Mouse (Mus musculus) CH12.LX (cell line): ENCODE data around the gene Hsdl1. TPM values are rescaled to one million over a fixed set of nuclear protein-coding genes. Genes with fewer than 3 reads are reported as not detected.

ENCODE experiments used
- DNase-seq: peaks from one replicate; pipeline ENCODE4 v3.0.0-alpha.2; 2013; ENCODE audit errors: extremely low read depth
- H3K27ac ChIP-seq: 2 replicates; pipeline ENCODE4 v1.5.1; 2012; ENCODE audit warnings: low read depth, mild to moderate bottlenecking, control low read depth, moderate library complexity; ENCODE audit not compliant: insufficient read depth
- H3K27me3 ChIP-seq: replicated peaks from 2 replicates; pipeline ENCODE3; 2012; ENCODE audit warnings: inconsistent platforms
- H3K36me3 ChIP-seq, 2 experiments: replicated peaks in 1 of 2; 2 replicates each; pipeline versions ENCODE3 to v1.6.1; 2012; ENCODE audit warnings: inconsistent platforms in 1 of 2, low read length in 1 of 2, mild to moderate bottlenecking in 1 of 2, mixed read lengths in 1 of 2, moderate library complexity in 1 of 2; ENCODE audit not compliant: control insufficient read depth in 1 of 2, insufficient read depth in 1 of 2
- H3K4me1 ChIP-seq, 2 experiments: 2 replicates each; pipeline ENCODE4 v1.6.1; 2012; ENCODE audit warnings: inconsistent platforms in 1 of 2, moderate library complexity in 1 of 2; ENCODE audit not compliant: insufficient read depth in 2 of 2, control insufficient read depth in 1 of 2
- H3K4me2 ChIP-seq: 2 replicates; pipeline ENCODE4 v1.6.1; 2012; ENCODE audit warnings: low read depth, mild to moderate bottlenecking, control low read depth; ENCODE audit not compliant: poor library complexity, insufficient read depth, severe bottlenecking
- H3K4me3 ChIP-seq, 3 experiments: fragments of 150-350 bp in 1 of 3; sonication (generic) in 1 of 3; replicated peaks in 1 of 3; 2 replicates each; pipeline versions ENCODE3 to v1.5.1; 2011 to 2012; ENCODE audit warnings: low read depth in 2 of 3, low read length in 2 of 3, mild to moderate bottlenecking in 2 of 3, moderate library complexity in 2 of 3, control low read depth in 1 of 3, improper control_type of control experiment in 1 of 3, inconsistent platforms in 1 of 3, mixed read lengths in 1 of 3; ENCODE audit not compliant: poor library complexity in 1 of 3
- H3K79me2 ChIP-seq: replicated peaks from 2 replicates; pipeline ENCODE4 v1.6.1; 2012; ENCODE audit warnings: mild to moderate bottlenecking, moderate library complexity; ENCODE audit not compliant: control insufficient read depth, poor library complexity, insufficient read depth, severe bottlenecking; ENCODE audit errors: extremely low read depth
- H3K9ac ChIP-seq: 2 replicates; pipeline ENCODE4 v1.6.1; 2012; ENCODE audit warnings: low read depth, mild to moderate bottlenecking, control low read depth, moderate library complexity; ENCODE audit not compliant: insufficient read depth
- H3K9me3 ChIP-seq: replicated peaks from 2 replicates; pipeline ENCODE3; 2012; ENCODE audit warnings: low read length, inconsistent platforms, mixed read lengths
- BHLHE40 ChIP-seq: IDR thresholded peaks from 2 replicates; pipeline ENCODE4 v1.6.1; 2011; ENCODE audit warnings: mild to moderate bottlenecking, low read depth, low read length, improper control_type of control experiment
- ELF1 ChIP-seq: IDR thresholded peaks from 2 replicates; pipeline ENCODE4 v1.6.1; 2014; ENCODE audit warnings: low read depth, mild to moderate bottlenecking, inconsistent platforms, low read length, improper control_type of control experiment
- EP300 ChIP-seq: IDR thresholded peaks from 2 replicates; pipeline ENCODE4 v1.6.1; 2011; ENCODE audit warnings: low read length, improper control_type of control experiment
- ETS1 ChIP-seq: conservative IDR thresholded peaks from 2 replicates; pipeline ENCODE4 v1.6.1; 2012; ENCODE audit warnings: low read depth, mild to moderate bottlenecking, inconsistent platforms, low read length, improper control_type of control experiment, moderate library complexity
- IRF4 ChIP-seq: IDR thresholded peaks from 2 replicates; pipeline ENCODE4 v1.6.1; 2014; ENCODE audit warnings: low read depth, mild to moderate bottlenecking, inconsistent platforms, low read length, improper control_type of control experiment
- JUN ChIP-seq: IDR thresholded peaks from 2 replicates; pipeline ENCODE4 v1.6.1; 2011; ENCODE audit warnings: low read depth, mild to moderate bottlenecking, low read length, improper control_type of control experiment, moderate library complexity; ENCODE audit not compliant: insufficient read depth
- JUND ChIP-seq: conservative IDR thresholded peaks from 2 replicates; pipeline ENCODE4 v1.6.1; 2011; ENCODE audit warnings: low read depth, low read length, improper control_type of control experiment
- MAX ChIP-seq: IDR thresholded peaks from 2 replicates; pipeline ENCODE4 v1.6.1; 2011; ENCODE audit warnings: low read length, improper control_type of control experiment
- MEF2A ChIP-seq: IDR thresholded peaks from 2 replicates; pipeline ENCODE4 v1.6.1; 2014; ENCODE audit warnings: low read depth, mild to moderate bottlenecking, inconsistent platforms, low read length, improper control_type of control experiment, borderline replicate concordance
- MYC ChIP-seq: IDR thresholded peaks from 2 replicates; pipeline ENCODE4 v1.6.1; 2011; ENCODE audit warnings: low read depth, mild to moderate bottlenecking, improper control_type of control experiment, low read length
- NELFE ChIP-seq: IDR thresholded peaks from 2 replicates; pipeline ENCODE4 v1.6.1; 2011; ENCODE audit warnings: low read depth, low read length, improper control_type of control experiment
- PAX5 ChIP-seq: IDR thresholded peaks from 2 replicates; pipeline ENCODE4 v1.6.1; 2012; ENCODE audit warnings: low read length, inconsistent platforms, mixed read lengths
- POLR2A ChIP-seq: IDR thresholded peaks from 2 replicates; pipeline ENCODE4 v1.6.1; 2011; ENCODE audit warnings: low read depth, mild to moderate bottlenecking, improper control_type of control experiment, low read length
- RAD21 ChIP-seq: IDR thresholded peaks from 2 replicates; pipeline ENCODE4 v1.6.1; 2011; ENCODE audit warnings: low read depth, mild to moderate bottlenecking, low read length, improper control_type of control experiment, moderate library complexity
- SIN3A ChIP-seq: IDR thresholded peaks from 2 replicates; pipeline ENCODE4 v1.6.1; 2012; ENCODE audit warnings: low read length, improper control_type of control experiment, inconsistent platforms
- TBP ChIP-seq: conservative IDR thresholded peaks from 2 replicates; pipeline ENCODE4 v1.6.1; 2011; ENCODE audit warnings: low read depth, low read length, improper control_type of control experiment
- TCF12 ChIP-seq: IDR thresholded peaks from 2 replicates; pipeline ENCODE4 v1.6.1; 2014; ENCODE audit warnings: low read depth, mild to moderate bottlenecking, inconsistent platforms, low read length, improper control_type of control experiment
- USF2 ChIP-seq: conservative IDR thresholded peaks from 2 replicates; pipeline ENCODE4 v1.6.1; 2011; ENCODE audit warnings: low read depth, low read length, improper control_type of control experiment
- ZMIZ1 ChIP-seq: IDR thresholded peaks from 2 replicates; pipeline ENCODE4 v1.6.1; 2012; ENCODE audit warnings: low read depth, mild to moderate bottlenecking, inconsistent platforms, low read length, improper control_type of control experiment
- ZNF384 ChIP-seq: IDR thresholded peaks from 2 replicates; pipeline ENCODE4 v1.6.1; 2012; ENCODE audit warnings: low read depth, low read length, improper control_type of control experiment, inconsistent platforms
- dilution Hi-C: fragments of 300-500 bp; cut with MboI; formaldehyde crosslinking; loops from 2 replicates; pipeline ENCODE4 v1.14.3; 2020; ENCODE audit warnings: low sequenced_read_pairs; ENCODE audit not compliant: extremely low pct_unique_long_range_greater_than_20kb, extremely low pct_ligation_motif_present
- in situ Hi-C: fragments of 300-500 bp; cut with MboI; formaldehyde crosslinking; loops from 3 replicates; pipeline ENCODE4 v1.14.3; 2019; ENCODE audit warnings: low sequenced_read_pairs, low pct_ligation_motif_present, low pct_unique_long_range_greater_than_20kb, mixed read lengths
- polyA plus RNA-seq: library from polyadenylated mRNA; unstranded; fragments of >175 nt; gene quantifications from 2 replicates; pipeline ENCODE4 v1.2.1, GENCODE M21; 2012; ENCODE audit warnings: low read depth; ENCODE audit not compliant: insufficient read length
- total RNA-seq, 2 experiments: library from RNA; depleted of rRNA; stranded (reverse); fragments of 300-350 nt in 1 of 2; fragments of >200 nt in 1 of 2; gene quantifications; 2 replicates each; pipeline ENCODE4 v1.2.3; 2012 to 2014

Gene Hsdl1
- total and polyA plus RNA-seq, 3 experiments: 5.7 to 13.6 (median 8.2) TPM

DNA sequence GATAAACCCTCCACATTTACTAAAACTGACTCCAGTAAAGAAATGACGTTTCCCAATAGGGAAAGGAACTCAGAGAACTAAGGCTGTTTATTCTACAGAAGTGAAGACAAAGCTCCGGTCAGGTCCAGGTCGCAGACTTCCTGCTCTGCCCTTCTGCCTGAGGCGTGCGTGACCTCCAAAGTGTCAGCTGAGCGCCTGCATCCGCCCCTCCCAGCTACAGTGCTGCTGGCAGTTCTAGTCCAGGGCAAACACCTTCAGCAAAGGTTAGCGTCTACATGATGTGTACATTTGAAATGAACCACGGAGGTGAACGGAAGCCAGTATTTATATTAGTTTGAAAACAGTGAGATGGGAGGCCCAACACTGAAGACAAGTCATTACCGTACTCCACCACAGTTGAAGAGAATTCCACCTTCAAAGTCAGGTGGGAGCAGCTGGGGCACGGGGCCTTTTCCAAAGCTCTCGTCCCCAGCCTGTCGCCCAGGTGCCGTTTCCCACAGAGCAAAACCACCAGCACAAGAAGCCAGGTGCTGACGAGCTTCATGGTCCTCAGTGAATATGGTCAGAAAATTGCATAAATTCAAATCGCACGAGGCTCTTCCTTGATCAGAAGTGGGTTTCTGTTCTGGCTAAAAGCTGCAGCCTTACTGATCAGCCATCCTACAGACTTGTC, 27.8 kb downstream of the Hsdl1 start:
- DNase-seq: no peak
- Histone ChIP-seq H3K9ac (no peak overlapping the region), H3K4me1 (peaks cover 21 to 41% of the 10 kb centered on the region in 2 experiments), H3K79me2 (peaks cover 54% of the 10 kb centered on the region), H3K4me3 (no peak overlapping the region), H3K27me3 (no peaks in the 10 kb centered on the region), H3K27ac (peak overlapping the region; percentile 44), H3K4me2 (peak overlapping the region; percentile 33; the same call in 1 of the 2 replicates), H3K36me3 (peaks cover 35 to 90% of the 10 kb centered on the region in 2 experiments), H3K9me3 (no peaks in the 10 kb centered on the region)
- dilution Hi-C loops (no loop called here), in situ Hi-C loops (no loop called here)
- TF ChIP-seq BHLHE40 (peak; percentile 76), EP300 (peak; percentile 47; the same call in 1 of the 2 replicates), POLR2A (no peak), TCF12 (peak; percentile 62; the same call in 1 of the 2 replicates), ZMIZ1 (no peak), IRF4 (peak; percentile 59), JUND (no peak), ETS1 (0 out of 2 replicates have a peak, but pooled peaks have one; percentile 16), MYC (no peak), SIN3A (peak; percentile 23; the same call in 1 of the 2 replicates), MAX (no peak), NELFE (no peak)

DNA sequence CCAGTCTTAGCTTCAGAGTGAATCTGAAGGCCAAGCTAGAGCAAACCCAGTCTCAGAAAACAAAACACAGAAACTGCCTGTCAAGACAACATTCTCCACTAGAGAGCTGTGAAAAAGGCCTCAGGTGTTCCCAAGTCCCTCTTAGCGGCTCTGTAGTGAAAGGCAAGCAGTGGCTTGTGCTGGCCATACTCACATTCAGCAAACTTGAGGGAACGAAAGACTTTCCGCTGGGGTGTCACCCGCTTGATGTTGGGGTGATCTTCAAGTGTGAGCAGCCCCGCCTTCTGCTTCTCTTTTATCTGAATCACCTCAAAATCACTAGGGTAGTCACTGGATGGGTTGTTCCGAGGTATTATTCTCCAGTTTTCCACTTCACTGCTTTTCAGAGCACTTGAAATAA, 29.2 kb downstream of the Hsdl1 start:
- no peak overlapping the region for H3K4me3 ChIP-seq
- no peak overlapping the region for H3K27ac ChIP-seq
- no peak for DNase-seq
- in situ Hi-C loops (no loop called here), dilution Hi-C loops (no loop called here)
- peaks cover 41% of the 10 kb centered on the region for H3K79me2 ChIP-seq
- TF ChIP-seq USF2 (no peak), MAX (no peak), TBP (no peak), IRF4 (no peak), RAD21 (no peak), JUN (no peak), PAX5 (no peak), MEF2A (no peak), BHLHE40 (no peak), TCF12 (no peak), NELFE (no peak), ELF1 (no peak), ZNF384 (no peak)
- peaks cover 48 to 94% of the 10 kb centered on the region in 2 experiments for H3K36me3 ChIP-seq
- H3K4me1 ChIP-seq: peaks cover 21 to 35% of the 10 kb centered on the region in 2 experiments
- no peak overlapping the region for H3K4me2 ChIP-seq
- no peaks in the 10 kb centered on the region for H3K27me3 ChIP-seq
- H3K9ac ChIP-seq: no peak overlapping the region
- H3K9me3 ChIP-seq: no peaks in the 10 kb centered on the region
